14 mouse cellular contexts compared by ENCODE assay signal in genomic region chr10:89911889-89912288, GRCm38 (mm10). TPM values are rescaled to one million over a fixed set of nuclear protein-coding genes. Genes with fewer than 3 reads are reported as not detected.
DNase-seq lines count a peak whose midpoint lies in the region; ATAC-seq lines count a peak whose summit lies in the region.
"Had no signal": no experiment of that assay in that cellular context is flagged by ENCODE, and none has a peak within 500 bp of the region (broad histone marks: within the 10 kb centered on the region; RNA-seq: fewer than 3 reads in every experiment).

No protein-coding gene starts in this region.

- H3K27me3 ChIP-seq in hindbrain, embryonic 15.5 days, result no peaks in the 10 kb centered on the region
- H3K27me3 ChIP-seq in hindbrain, embryonic 12.5 days, result no peaks in the 10 kb centered on the region
- no peaks in the 10 kb centered on the region for H3K27me3 ChIP-seq in forebrain, embryonic 16.5 days (replicated peaks; ENCODE audit: control insufficient read depth, insufficient read depth, low read length)
- H3K27me3 ChIP-seq: heart, embryonic 13.5 days; limb, embryonic 15.5 days had no signal

- no peak overlapping the region for H3K27ac ChIP-seq in hindbrain, embryonic 15.5 days (replicated peaks)
- H3K27ac ChIP-seq in hindbrain, embryonic 12.5 days, result no peak overlapping the region
- H3K27ac ChIP-seq in forebrain, embryonic 16.5 days (ENCODE audit: low read length), result no peak overlapping the region
- H3K27ac ChIP-seq: heart, embryonic 13.5 days; limb, embryonic 15.5 days had no signal

- H3K9me3 ChIP-seq in hindbrain, embryonic 15.5 days, result no peaks in the 10 kb centered on the region
- no peaks in the 10 kb centered on the region for H3K9me3 ChIP-seq in hindbrain, embryonic 12.5 days (replicated peaks)
- H3K9me3 ChIP-seq in forebrain, embryonic 16.5 days (ENCODE audit: control insufficient read depth, low read length), result no peaks in the 10 kb centered on the region
- H3K9me3 ChIP-seq: heart, embryonic 13.5 days; limb, embryonic 15.5 days had no signal

- no peak overlapping the region for H3K4me3 ChIP-seq in hindbrain, embryonic 15.5 days
- H3K4me3 ChIP-seq in hindbrain, embryonic 12.5 days, result no peak overlapping the region
- no peak overlapping the region for H3K4me3 ChIP-seq in forebrain, embryonic 16.5 days (replicated peaks; ENCODE audit: low read length)
- H3K4me3 ChIP-seq: heart, embryonic 13.5 days; limb, embryonic 15.5 days had no signal

- ATAC-seq in hindbrain, embryonic 15.5 days (ENCODE audit: low FRiP score, low read depth), result 0 out of 2 replicates have a peak, but pooled peaks have one; percentile 51
- ATAC-seq in hindbrain, embryonic 12.5 days (ENCODE audit: low FRiP score), result no peak
- ATAC-seq in forebrain, embryonic 16.5 days, result peak; percentile 77
- ATAC-seq: CD4-positive, CD25-positive, alpha-beta regulatory T cell, adult 4 months had no signal

- H3K36me3 ChIP-seq in hindbrain, embryonic 15.5 days, result no peaks in the 10 kb centered on the region
- H3K36me3 ChIP-seq in hindbrain, embryonic 12.5 days, result no peaks in the 10 kb centered on the region
- H3K36me3 ChIP-seq in forebrain, embryonic 16.5 days (ENCODE audit: control insufficient read depth, insufficient read depth), result no peaks in the 10 kb centered on the region
- H3K36me3 ChIP-seq: heart, embryonic 13.5 days; limb, embryonic 15.5 days had no signal

- no peak overlapping the region for H3K4me2 ChIP-seq in hindbrain, embryonic 15.5 days
- no peak overlapping the region for H3K4me2 ChIP-seq in hindbrain, embryonic 12.5 days (replicated peaks)
- 0 out of 2 replicates have a peak overlapping the region, but pooled peaks have one; percentile 3 for H3K4me2 ChIP-seq in forebrain, embryonic 16.5 days (ENCODE audit: low read length)
- H3K4me2 ChIP-seq: heart, embryonic 13.5 days; limb, embryonic 15.5 days; lung, embryonic 14.5 days had no signal

- H3K4me1 ChIP-seq in hindbrain, embryonic 15.5 days (replicated peaks), result no peaks in the 10 kb centered on the region
- H3K4me1 ChIP-seq in hindbrain, embryonic 12.5 days, result no peaks in the 10 kb centered on the region
- peaks cover 11% of the 10 kb centered on the region; the same call in 1 of the 2 replicates for H3K4me1 ChIP-seq in forebrain, embryonic 16.5 days (replicated peaks; ENCODE audit: control insufficient read depth, insufficient read depth, low read length)
- H3K4me1 ChIP-seq: heart, embryonic 13.5 days; limb, embryonic 15.5 days had no signal

- WGBS in hindbrain, embryonic 15.5 days, result 58% methylated on average over 4 of the region's 4 CpGs
- 86% methylated on average over 4 of the region's 4 CpGs for WGBS in hindbrain, embryonic 12.5 days
- WGBS in forebrain, embryonic 16.5 days, result 41% methylated on average over 4 of the region's 4 CpGs

- DNase-seq in brain, adult 2 months (ENCODE audit: low read depth, low spot score), result peak; percentile 97
- DNase-seq in cerebellum, adult 18-20 months, result peak; percentile 87 to 92
- no peak for DNase-seq in thymus, adult 18-20 months
- no peak for DNase-seq in adrenal gland, postnatal 10 days
- DNase-seq: embryo, embryonic 11 days; kidney, adult 8-10 months; lung, embryonic 14.5 days had no signal

- no peak overlapping the region for H3K9ac ChIP-seq in hindbrain, embryonic 15.5 days
- no peak overlapping the region for H3K9ac ChIP-seq in hindbrain, embryonic 12.5 days
- no peak overlapping the region for H3K9ac ChIP-seq in forebrain, embryonic 16.5 days (replicated peaks; ENCODE audit: low read depth, low read length)
- H3K9ac ChIP-seq: heart, embryonic 13.5 days; limb, embryonic 15.5 days; lung, embryonic 14.5 days had no signal

RNA-seq across cellular contexts. Expression of gene Anks1b, which starts 38.6 kb away (rescaled TPM):
- polyA plus RNA-seq in hindbrain, embryonic 15.5 days (2015; fragmentation: Nextera tagmentation; extraction: Ambion mirVana), result 78.9 and 85.2 TPM in 2 replicates
- 26.1 and 26.2 TPM in 2 replicates for polyA plus RNA-seq in hindbrain, embryonic 12.5 days (2016; fragmentation: Nextera tagmentation; extraction: Ambion mirVana)
- 53.0 and 84.4 TPM in 2 replicates for polyA plus RNA-seq in forebrain, embryonic 16.5 days (2015; fragmentation: Nextera tagmentation; extraction: Ambion mirVana)
- total RNA-seq in adrenal gland, postnatal 10 days (2021), result 1 to 10 TPM; 1.7 to 2.0 TPM
- total RNA-seq: megakaryocyte, adult 5-6 weeks had no signal
- polyA plus RNA-seq: CD4-positive, CD25-positive, alpha-beta regulatory T cell, adult 4 months had no signal

Comparison
In these comparisons a context has a peak if more than half of its experiments do, and no peak if none do; other contexts are left out.
1. DNase-seq: peak in brain, adult 2 months (single experiment) and cerebellum, adult 18-20 months (2 of 2); none in thymus, adult 18-20 months (0 of 2) and adrenal gland, postnatal 10 days (single experiment).